21 mouse cellular contexts compared by ENCODE assay signal in the genomic region with DNA sequence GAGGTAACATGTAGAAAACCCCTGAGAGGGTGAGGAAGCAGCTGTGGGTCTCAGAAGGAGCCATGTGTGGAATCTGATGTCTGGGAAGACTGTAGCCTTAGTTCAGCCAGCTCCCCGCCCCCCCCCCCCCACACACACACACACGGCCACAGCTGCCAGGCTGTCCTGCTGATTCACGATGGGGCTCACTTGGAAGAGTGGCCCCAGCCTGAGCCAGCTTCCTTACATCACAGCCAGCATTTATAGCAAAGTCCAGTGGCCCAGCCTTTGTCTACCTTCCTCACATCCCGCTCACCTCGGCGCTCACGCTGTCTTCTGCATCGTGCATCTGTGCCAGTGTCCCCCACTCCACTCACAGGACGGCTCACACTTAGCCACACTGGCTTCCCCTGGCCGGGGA. TPM values are rescaled to one million over a fixed set of nuclear protein-coding genes. Genes with fewer than 3 reads are reported as not detected.
DNase-seq lines count a peak whose midpoint lies in the region; ATAC-seq and TF ChIP-seq lines count a peak whose summit lies in the region.
"Had no signal": no experiment of that assay in that cellular context is flagged by ENCODE, and none has a peak within 500 bp of the region (broad histone marks: within the 10 kb centered on the region; RNA-seq: fewer than 3 reads in every experiment).

No protein-coding gene starts in this region.

- peaks cover 3% of the 10 kb centered on the region; the same call in 1 of the 2 replicates for H3K4me1 ChIP-seq in lung, embryonic 16.5 days (replicated peaks; ENCODE audit: control insufficient read depth, insufficient read depth, low read length)
- peaks cover 27% of the 10 kb centered on the region for H3K4me1 ChIP-seq in E14TG2a.4 (replicated peaks; ENCODE audit: low read depth, low read length)
- H3K4me1 ChIP-seq in intestine, embryonic 15.5 days (replicated peaks), result peaks cover 5% of the 10 kb centered on the region
- H3K4me1 ChIP-seq: liver, embryonic 15.5 days had no signal

- no peak overlapping the region for H3K4me3 ChIP-seq in lung, embryonic 16.5 days (ENCODE audit: low read length)
- H3K4me3 ChIP-seq in E14TG2a.4 (replicated peaks; ENCODE audit: low read length), result peak overlapping the region; percentile 62
- no peak overlapping the region for H3K4me3 ChIP-seq in intestine, embryonic 15.5 days (replicated peaks)
- H3K4me3 ChIP-seq: embryonic facial prominence, embryonic 15.5 days; heart, embryonic 15.5 days; liver, embryonic 15.5 days had no signal

- ATAC-seq in lung, embryonic 16.5 days (ENCODE audit: low read depth), result 0 out of 2 replicates have a peak, but pooled peaks have one; percentile 36
- ATAC-seq in intestine, embryonic 15.5 days, result 0 out of 2 replicates have a peak, but pooled peaks have one; percentile 4
- ATAC-seq: activated CD4-positive, CD25-positive, alpha-beta regulatory T cell, adult 4 months; forebrain, embryonic 16.5 days had no signal

- H3K9me3 ChIP-seq in lung, embryonic 16.5 days (ENCODE audit: control insufficient read depth, low read length), result 0 out of 2 replicates have a peak, but pooled peaks cover 2% of the 10 kb centered on the region
- no peaks in the 10 kb centered on the region for H3K9me3 ChIP-seq in E14TG2a.4 (ENCODE audit: low read length)
- no peaks in the 10 kb centered on the region for H3K9me3 ChIP-seq in intestine, embryonic 15.5 days
- H3K9me3 ChIP-seq: embryonic facial prominence, embryonic 15.5 days; heart, embryonic 15.5 days; liver, embryonic 15.5 days had no signal

- 26% methylated on average over 9 of the region's 10 CpGs for whole genome bisulfite sequencing in lung, embryonic 16.5 days
- WGBS in intestine, embryonic 15.5 days, result 40% methylated on average over 9 of the region's 10 CpGs

- H3K27me3 ChIP-seq in lung, embryonic 16.5 days (ENCODE audit: control insufficient read depth, insufficient read depth, low read depth, low read length), result no peaks in the 10 kb centered on the region
- no peaks in the 10 kb centered on the region; the same call in 1 of the 2 replicates for H3K27me3 ChIP-seq in E14TG2a.4 (ENCODE audit: insufficient read depth, low read length)
- no peaks in the 10 kb centered on the region for H3K27me3 ChIP-seq in intestine, embryonic 15.5 days (replicated peaks)
- H3K27me3 ChIP-seq: embryonic facial prominence, embryonic 15.5 days; heart, embryonic 15.5 days; liver, embryonic 15.5 days had no signal

- H3K9ac ChIP-seq in lung, embryonic 16.5 days (ENCODE audit: low read length), result no peak overlapping the region
- H3K9ac ChIP-seq in intestine, embryonic 15.5 days, result no peak overlapping the region
- H3K9ac ChIP-seq: embryonic facial prominence, embryonic 15.5 days; heart, embryonic 15.5 days; liver, embryonic 15.5 days had no signal

- H3K27ac ChIP-seq in lung, embryonic 16.5 days (ENCODE audit: low read length), result no peak overlapping the region
- H3K27ac ChIP-seq in intestine, embryonic 15.5 days, result 0 out of 2 replicates have a peak overlapping the region, but pooled peaks have one; percentile 17
- H3K27ac ChIP-seq: embryonic facial prominence, embryonic 15.5 days; heart, embryonic 15.5 days; liver, embryonic 15.5 days had no signal

- TF ChIP-seq CTCF in E14TG2a.4 (conservative IDR thresholded peaks at IDR 0.05; ENCODE audit: low read length), result no peak

- no peaks in the 10 kb centered on the region for H3K36me3 ChIP-seq in lung, embryonic 16.5 days (ENCODE audit: control insufficient read depth, insufficient read depth, low read length)
- H3K36me3 ChIP-seq in E14TG2a.4 (ENCODE audit: insufficient read depth, low read length), result no peaks in the 10 kb centered on the region
- H3K36me3 ChIP-seq in intestine, embryonic 15.5 days, result no peaks in the 10 kb centered on the region
- H3K36me3 ChIP-seq: embryonic facial prominence, embryonic 15.5 days; heart, embryonic 15.5 days; liver, embryonic 15.5 days had no signal

- DNase-seq in adrenal gland, postnatal 36 days, result peak; percentile 28 to 36
- DNase-seq in adrenal gland, postnatal 4 days (ENCODE audit: low spot score in 2 of 2), result no peak
- no peak for DNase-seq in lung, postnatal 36 days
- no peak for DNase-seq in right cerebral cortex, postnatal 36 days (ENCODE audit: low spot score in 2 of 2)
- DNase-seq in gastrocnemius, postnatal 25 days, result no peak
- DNase-seq: B cell, adult 2 months; cerebellum, postnatal 36 days; kidney, adult 11 months; right cerebral cortex, postnatal 25 days; thymus, postnatal 14 days had no signal

- H3K4me2 ChIP-seq in lung, embryonic 16.5 days (ENCODE audit: low read depth, low read length), result no peak overlapping the region
- H3K4me2 ChIP-seq in intestine, embryonic 15.5 days (replicated peaks), result 0 out of 2 replicates have a peak overlapping the region, but pooled peaks have one; percentile 17
- H3K4me2 ChIP-seq: embryonic facial prominence, embryonic 15.5 days; heart, embryonic 15.5 days; liver, embryonic 15.5 days had no signal

RNA-seq across cellular contexts. Expression of a gene that starts 23.8 kb away (rescaled TPM):
- not detected for total RNA-seq in adrenal gland, postnatal 36 days (2021)
- not detected for total RNA-seq in adrenal gland, postnatal 4 days (2021)
- not detected in 2 replicates for polyA plus RNA-seq in lung, embryonic 16.5 days (2015; fragmentation: Nextera tagmentation; extraction: Ambion mirVana)
- 0.49 and 0.74 TPM in 2 replicates for polyA plus RNA-seq in intestine, embryonic 15.5 days (2015; fragmentation: Nextera tagmentation; extraction: Ambion mirVana)
- not detected for total RNA-seq in gastrocnemius, postnatal 25 days (2021)
- total RNA-seq: gastrocnemius, postnatal 4 days; left cerebral cortex, postnatal 25 days; neutrophil, adult 5-6 weeks had no signal
- polyA plus RNA-seq: activated CD4-positive, CD25-positive, alpha-beta regulatory T cell, adult 4 months; forebrain, embryonic 16.5 days; heart, embryonic 15.5 days; liver, embryonic 15.5 days had no signal

RNA-seq across cellular contexts. Expression of a gene that starts 28.4 kb away (rescaled TPM):
- under 1 TPM; 0.36 to 0.46 TPM for total RNA-seq in adrenal gland, postnatal 36 days (2021)
- total RNA-seq in adrenal gland, postnatal 4 days (2021), result under 1 TPM; 0.45 to 0.62 TPM
- 2.0 and 2.1 TPM in 2 replicates for polyA plus RNA-seq in lung, embryonic 16.5 days (2015; fragmentation: Nextera tagmentation; extraction: Ambion mirVana)
- 19.7 and 22.4 TPM in 2 replicates for polyA plus RNA-seq in intestine, embryonic 15.5 days (2015; fragmentation: Nextera tagmentation; extraction: Ambion mirVana)
- under 1 TPM; 0.13 to 0.29 TPM for total RNA-seq in gastrocnemius, postnatal 25 days (2021)
- polyA plus RNA-seq: activated CD4-positive, CD25-positive, alpha-beta regulatory T cell, adult 4 months had no signal

RNA-seq across cellular contexts. Expression of a gene that starts 31.6 kb away (rescaled TPM):
- total RNA-seq in adrenal gland, postnatal 36 days (2021), result 10 to 100 TPM; 35.5 to 35.6 TPM
- 10 to 100 TPM; 30.1 to 33.3 TPM for total RNA-seq in adrenal gland, postnatal 4 days (2021)
- polyA plus RNA-seq in lung, embryonic 16.5 days (2015; fragmentation: Nextera tagmentation; extraction: Ambion mirVana), result 28.9 TPM in 2 replicates
- polyA plus RNA-seq in intestine, embryonic 15.5 days (2015; fragmentation: Nextera tagmentation; extraction: Ambion mirVana), result 38.1 and 41.6 TPM in 2 replicates
- total RNA-seq in gastrocnemius, postnatal 25 days (2021), result 10 to 100 TPM in 1 of 2 experiments, 1 to 10 TPM in 1; 8.5 to 12.7 TPM

RNA-seq across cellular contexts. Expression of a gene that starts 34.1 kb away (rescaled TPM):
- 1 to 10 TPM; 6.1 to 8.5 TPM for total RNA-seq in adrenal gland, postnatal 36 days (2021)
- total RNA-seq in adrenal gland, postnatal 4 days (2021), result 10 to 100 TPM; 17.2 to 18.8 TPM
- 0.72 and 1.0 TPM in 2 replicates for polyA plus RNA-seq in lung, embryonic 16.5 days (2015; fragmentation: Nextera tagmentation; extraction: Ambion mirVana)
- polyA plus RNA-seq in intestine, embryonic 15.5 days (2015; fragmentation: Nextera tagmentation; extraction: Ambion mirVana), result 0.43 and 0.90 TPM in 2 replicates
- under 1 TPM in 1 of 2 experiments, not detected in 1; 0.19 TPM for total RNA-seq in gastrocnemius, postnatal 25 days (2021)
- total RNA-seq: neutrophil, adult 5-6 weeks had no signal
- polyA plus RNA-seq: activated CD4-positive, CD25-positive, alpha-beta regulatory T cell, adult 4 months; heart, embryonic 15.5 days; liver, embryonic 15.5 days had no signal

RNA-seq across cellular contexts. Expression of a gene that starts 34.1 kb away (rescaled TPM):
- total RNA-seq in adrenal gland, postnatal 36 days (2021), result 1,000 to 10,000 TPM; 1,050 to 1,062 TPM
- 1,000 to 10,000 TPM; 1,215 to 1,230 TPM for total RNA-seq in adrenal gland, postnatal 4 days (2021)
- 984 and 1,005 TPM in 2 replicates for polyA plus RNA-seq in lung, embryonic 16.5 days (2015; fragmentation: Nextera tagmentation; extraction: Ambion mirVana)
- 1,110 and 1,134 TPM in 2 replicates for polyA plus RNA-seq in intestine, embryonic 15.5 days (2015; fragmentation: Nextera tagmentation; extraction: Ambion mirVana)
- 100 to 1,000 TPM; 433 to 449 TPM for total RNA-seq in gastrocnemius, postnatal 25 days (2021)

Comparison
In these comparisons a context has a peak if more than half of its experiments do, and no peak if none do; other contexts are left out.
1. DNase-seq: peak in adrenal gland, postnatal 36 days (2 of 2); none in adrenal gland, postnatal 4 days (0 of 2), lung, postnatal 36 days (single experiment), right cerebral cortex, postnatal 36 days (0 of 2) and gastrocnemius, postnatal 25 days (single experiment).